Mouse (Mus musculus) liver, embryonic 14.5 days (tissue): ENCODE data around the gene Cfap70.

Experiments
- CTCF ChIP-seq: IDR thresholded peaks from 2 replicates; pipeline ENCODE4 v1.5.1; 2016; ENCODE audit warnings: antibody characterized with exemption, low read depth, control low read depth
- EP300 ChIP-seq: IDR thresholded peaks from 2 replicates; pipeline ENCODE4 v1.6.1; 2016; ENCODE audit warnings: antibody characterized with exemption, low read depth

DNA sequence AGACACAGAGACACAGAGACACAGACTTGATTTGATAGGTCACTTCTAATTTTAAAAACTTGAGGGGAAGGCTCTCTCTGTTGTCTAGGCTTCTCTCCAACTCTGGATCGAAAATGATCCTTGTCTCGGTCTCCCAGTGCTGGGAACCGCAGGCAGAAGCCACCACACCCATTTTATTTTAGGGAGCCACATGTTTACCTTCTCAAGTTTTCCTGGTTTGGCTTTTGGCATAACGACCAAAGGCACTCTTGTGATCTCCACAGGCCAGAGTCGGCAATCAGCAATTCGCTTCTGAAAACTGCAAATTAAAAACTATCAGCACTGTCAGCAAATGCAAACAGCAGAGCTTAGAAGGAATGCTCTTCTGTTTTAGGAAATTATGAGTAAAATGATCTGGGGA lies 20.3 kb downstream of the Cfap70 start:
- TF ChIP-seq CTCF (no peak), EP300 (no peak)
